Mouse (Mus musculus) forebrain, embryonic 12.5 days (tissue): ENCODE results near the gene Gramd1b. TPM values are rescaled to one million over a fixed set of nuclear protein-coding genes. Genes with fewer than 3 reads are reported as not detected.

Experiments used
- ATAC-seq: fragments of 200-750 bp; cut with Nextera tagmentation; 2 replicates; pipeline ENCODE4 v1.8.0; 2017; ENCODE audit warnings: moderate TSS enrichment; ENCODE audit not compliant: low FRiP score
- H3K27ac ChIP-seq: fragments of 300-500 bp; sonication (generic); 2 replicates; pipeline ENCODE4 v1.5.1; 2016; ENCODE audit warnings: mild to moderate bottlenecking
- H3K27me3 ChIP-seq: fragments of 300-500 bp; sonication (generic); 2 replicates; pipeline ENCODE4 v1.6.1; 2016; ENCODE audit warnings: mild to moderate bottlenecking
- H3K36me3 ChIP-seq: fragments of 300-500 bp; sonication (generic); replicated peaks from 2 replicates; pipeline ENCODE4 v1.6.1; 2016; ENCODE audit warnings: mild to moderate bottlenecking
- H3K4me1 ChIP-seq: fragments of 300-500 bp; sonication (generic); 2 replicates; pipeline ENCODE4 v1.6.1; 2016
- H3K4me2 ChIP-seq: fragments of 300-500 bp; sonication (generic); 2 replicates; pipeline ENCODE4 v1.6.1; 2016; ENCODE audit warnings: mild to moderate bottlenecking, moderate library complexity
- H3K4me3 ChIP-seq: fragments of 300-500 bp; sonication (generic); replicated peaks from 2 replicates; pipeline ENCODE4 v1.5.1; 2016; ENCODE audit warnings: mild to moderate bottlenecking
- H3K9ac ChIP-seq: fragments of 300-500 bp; sonication (generic); 2 replicates; pipeline ENCODE4 v1.6.1; 2016; ENCODE audit warnings: mild to moderate bottlenecking
- H3K9me3 ChIP-seq: fragments of 300-500 bp; sonication (generic); 2 replicates; pipeline ENCODE4 v1.6.1; 2016
- WGBS: fragments of 180-500 bp; shearing (Covaris S2); methylation state at CpG from one replicate; pipeline ENCODE4 v1.1.7; 2016; 5-methylcytosine and 5-hydroxymethylcytosine counted together
- polyA plus RNA-seq: library from polyadenylated mRNA; unstranded; fragments of >200 nt; fragmentation: Nextera tagmentation; extraction: Ambion mirVana; gene quantifications from 2 replicates; pipeline ENCODE4 v1.2.1, GENCODE M21; 2016

The Gramd1b gene
- polyA plus RNA-seq, 1 experiment from 2014 or later, result 4.6 TPM

DNA sequence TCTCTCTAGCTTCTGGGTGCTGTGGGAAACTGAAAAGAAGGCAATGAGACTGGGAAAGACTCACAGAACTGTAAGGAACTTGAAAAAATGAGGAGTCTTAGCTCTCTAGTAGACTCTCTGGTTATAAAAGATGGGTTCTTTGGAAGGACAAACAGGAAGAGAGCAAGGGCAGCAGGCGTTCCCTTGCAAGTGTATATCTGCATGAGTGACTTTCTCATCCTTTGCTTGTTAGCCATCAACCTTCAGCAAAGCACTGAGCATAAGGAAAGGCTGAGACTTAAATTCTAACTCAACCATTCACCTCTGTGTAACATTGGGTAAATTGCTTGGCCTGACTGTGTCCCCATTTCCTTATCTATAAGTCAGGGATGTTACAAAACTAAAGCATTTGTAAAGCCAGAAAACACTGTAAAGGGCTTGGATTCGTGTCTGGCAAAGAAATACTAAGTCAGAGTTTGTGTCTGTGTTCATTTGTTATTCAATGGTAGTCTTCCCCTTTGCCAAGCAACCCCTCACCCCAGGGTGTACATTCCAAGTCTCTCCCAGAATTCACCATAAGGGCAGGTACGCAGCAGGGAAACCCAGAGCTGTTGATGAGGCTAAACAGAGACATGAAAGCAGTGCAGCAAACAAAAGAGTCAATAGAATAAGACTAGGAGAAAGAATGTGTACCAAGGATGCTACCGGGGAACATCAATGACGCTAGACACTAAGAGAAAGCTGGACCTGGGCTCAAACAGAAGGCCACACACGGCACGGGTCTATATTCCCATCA, 133.5 kb downstream of the Gramd1b start:
- H3K4me2 ChIP-seq, result no peak overlapping the region
- H3K9ac ChIP-seq, result no peak overlapping the region
- WGBS, result 60% methylated on average over 7 of the region's 7 CpGs
- H3K4me3 ChIP-seq, result no peak overlapping the region
- H3K27me3 ChIP-seq, result no peaks in the 10 kb centered on the region
- no peaks in the 10 kb centered on the region for H3K9me3 ChIP-seq
- peaks cover 8% of the 10 kb centered on the region for H3K4me1 ChIP-seq
- no peaks in the 10 kb centered on the region for H3K36me3 ChIP-seq
- ATAC-seq, result 0 out of 2 replicates have a peak, but pooled peaks have one; percentile 18
- no peak overlapping the region for H3K27ac ChIP-seq

DNA sequence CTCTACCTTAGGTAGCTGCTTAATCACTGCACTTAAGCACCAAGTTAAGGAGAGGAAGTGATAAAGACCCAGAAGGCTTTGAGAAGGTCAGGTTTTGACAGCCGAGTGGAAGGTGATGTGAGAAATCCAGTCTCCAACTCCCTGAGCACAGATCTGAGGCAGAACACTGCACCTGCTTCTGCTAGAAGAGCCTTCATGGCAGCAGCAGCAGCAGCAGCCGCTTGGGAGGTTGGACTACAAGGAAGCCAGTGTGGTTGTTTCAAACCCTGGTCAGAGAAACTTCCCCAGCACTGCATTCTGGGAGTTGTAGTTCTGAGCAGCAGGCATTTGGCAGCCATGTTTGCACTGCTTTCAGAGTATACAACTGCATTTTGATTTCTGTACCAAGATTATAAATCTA, 134.1 kb downstream of the Gramd1b start:
- peaks cover 14% of the 10 kb centered on the region for H3K4me1 ChIP-seq
- no peak overlapping the region for H3K27ac ChIP-seq
- H3K4me3 ChIP-seq, result peak overlapping the region; percentile 19
- 23% methylated on average over 2 of the region's 2 CpGs for WGBS
- H3K27me3 ChIP-seq, result no peaks in the 10 kb centered on the region
- ATAC-seq, result peak; percentile 80
- H3K9ac ChIP-seq, result peak overlapping the region; percentile 25; the same call in 1 of the 2 replicates
- no peaks in the 10 kb centered on the region for H3K9me3 ChIP-seq
- no peaks in the 10 kb centered on the region for H3K36me3 ChIP-seq
- peak overlapping the region; percentile 37 for H3K4me2 ChIP-seq

DNA sequence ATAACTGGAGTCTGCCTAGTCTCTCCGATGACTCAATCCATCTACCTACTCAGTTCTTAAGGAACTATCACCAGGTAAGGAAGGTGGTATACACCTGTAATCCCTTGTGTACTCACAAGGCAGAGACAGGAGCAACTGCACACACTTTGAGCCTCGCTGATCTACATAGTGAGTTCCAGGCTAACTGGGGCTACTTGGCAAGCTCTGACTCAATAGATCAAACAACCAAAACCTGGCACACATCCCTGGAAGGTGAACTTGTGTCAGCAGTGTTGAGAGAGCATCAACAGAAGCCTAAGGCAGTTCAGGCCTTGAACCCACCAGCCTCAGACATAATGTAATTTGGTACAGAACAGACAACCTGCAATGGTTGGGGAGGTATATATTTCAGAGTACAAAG, 135.0 kb downstream of the Gramd1b start:
- WGBS, result 92% methylated on average over 2 of the region's 2 CpGs
- Histone ChIP-seq H3K9me3 (no peaks in the 10 kb centered on the region), H3K27ac (no peak overlapping the region), H3K27me3 (no peaks in the 10 kb centered on the region), H3K4me1 (peaks cover 22% of the 10 kb centered on the region), H3K4me3 (no peak overlapping the region), H3K4me2 (no peak overlapping the region), H3K36me3 (no peaks in the 10 kb centered on the region), H3K9ac (no peak overlapping the region)
- no peak for ATAC-seq

DNA sequence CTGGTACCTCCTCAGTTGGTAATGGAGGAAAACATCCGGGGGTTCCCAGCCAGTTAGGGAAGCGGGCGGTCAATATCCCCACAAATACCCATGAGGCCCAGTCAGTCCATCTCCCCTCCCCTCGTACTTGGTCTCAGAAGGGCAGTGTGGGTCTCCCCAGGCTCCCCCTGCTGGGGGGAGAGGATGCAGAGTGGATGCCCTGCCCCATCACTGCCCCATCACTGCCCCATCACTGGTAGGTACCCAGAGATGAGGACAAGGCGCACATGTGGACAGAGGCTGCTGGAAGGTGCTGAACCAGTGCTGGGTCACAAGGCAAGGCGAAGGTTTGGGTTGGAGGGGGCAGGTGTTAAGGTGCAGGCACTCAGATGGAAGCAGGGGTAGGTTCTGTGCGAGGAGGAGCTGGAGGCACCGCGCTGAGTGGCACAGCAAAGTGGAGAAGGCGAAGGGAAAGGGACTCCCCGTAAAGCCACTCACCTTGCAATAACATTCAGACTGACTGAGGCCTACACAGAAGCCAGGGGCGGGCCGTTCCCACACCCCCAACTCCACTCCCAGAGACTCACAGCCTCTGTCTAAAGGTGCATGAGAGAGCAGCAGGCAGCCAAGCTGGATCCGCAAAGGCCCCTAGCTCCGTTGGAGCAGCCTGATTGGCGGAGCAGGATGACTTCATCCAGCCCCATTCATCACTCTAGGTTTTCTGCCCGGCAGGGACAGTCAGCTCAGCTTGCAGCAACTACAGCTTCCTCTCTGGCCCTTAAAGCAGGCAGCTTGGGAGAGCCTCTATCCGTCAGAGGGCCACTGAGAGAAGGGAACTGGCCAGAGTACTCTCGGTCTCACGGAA, 139.1 kb downstream of the Gramd1b start:
- H3K27ac ChIP-seq, result peak overlapping the region; percentile 85
- peaks cover 27% of the 10 kb centered on the region for H3K4me1 ChIP-seq
- H3K27me3 ChIP-seq, result no peaks in the 10 kb centered on the region
- peak overlapping the region; percentile 22 for H3K4me3 ChIP-seq
- no peaks in the 10 kb centered on the region for H3K9me3 ChIP-seq
- ATAC-seq, result peak; percentile 93
- H3K4me2 ChIP-seq, result peak overlapping the region; percentile 52
- H3K36me3 ChIP-seq, result no peaks in the 10 kb centered on the region
- H3K9ac ChIP-seq, result peak overlapping the region; percentile 49
- 14% methylated on average over 20 of the region's 20 CpGs for WGBS

DNA sequence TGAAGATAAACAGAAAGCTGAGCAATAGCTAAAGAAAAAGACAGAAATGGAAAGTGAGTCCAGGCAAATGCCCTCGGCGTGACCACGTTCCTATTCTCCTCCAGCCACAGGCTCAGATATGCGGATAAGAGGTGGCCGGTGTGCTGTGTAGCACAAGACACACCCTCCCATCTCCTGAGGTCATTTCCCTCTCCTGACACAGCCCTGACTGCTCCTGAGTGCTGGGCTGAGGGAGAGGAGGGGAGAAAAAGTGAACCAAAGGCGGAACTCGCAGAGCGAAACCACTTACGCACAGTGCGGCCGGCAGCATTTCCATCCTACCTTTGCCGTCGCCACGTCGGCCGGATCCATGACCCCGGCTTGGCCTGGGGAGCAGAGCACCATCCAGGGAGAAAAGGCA, 139.8 kb downstream of the Gramd1b start:
- peaks cover 24% of the 10 kb centered on the region for H3K4me1 ChIP-seq
- H3K27me3 ChIP-seq, result no peaks in the 10 kb centered on the region
- no peaks in the 10 kb centered on the region for H3K36me3 ChIP-seq
- H3K4me2 ChIP-seq, result peak overlapping the region; percentile 52
- 68% methylated on average over 17 of the region's 17 CpGs for WGBS
- peak overlapping the region; percentile 49; the same call in 1 of the 2 replicates for H3K9ac ChIP-seq
- no peaks in the 10 kb centered on the region for H3K9me3 ChIP-seq
- peak; percentile 15; the same call in 1 of the 2 replicates for ATAC-seq
- no peak overlapping the region; the same call in 1 of the 2 replicates for H3K4me3 ChIP-seq
- H3K27ac ChIP-seq, result peak overlapping the region; percentile 85; the same call in 1 of the 2 replicates

DNA sequence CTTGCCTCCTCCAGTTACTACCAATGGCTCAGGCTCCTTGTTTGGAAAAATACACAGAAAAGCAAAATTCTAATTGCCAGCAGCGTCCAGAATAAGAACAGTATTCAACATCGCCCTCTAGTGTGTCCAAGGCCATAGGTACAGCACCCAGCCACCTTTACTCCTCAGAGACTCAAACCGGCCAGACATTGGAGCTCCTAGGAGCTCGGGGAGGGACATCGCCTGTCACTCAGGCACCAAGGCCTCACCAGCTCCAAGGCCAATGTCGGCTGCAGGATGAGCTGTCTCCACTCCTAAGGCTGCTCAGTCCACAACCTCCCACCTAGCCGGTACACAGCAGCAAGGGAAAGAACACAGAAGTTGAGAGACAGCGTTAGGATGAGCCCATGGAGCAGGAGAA, 140.3 kb downstream of the Gramd1b start:
- WGBS, result 38% methylated on average over 8 of the region's 8 CpGs
- Histone ChIP-seq H3K36me3 (no peaks in the 10 kb centered on the region), H3K9me3 (no peaks in the 10 kb centered on the region), H3K4me3 (no peak overlapping the region), H3K9ac (no peak overlapping the region), H3K27me3 (no peaks in the 10 kb centered on the region), H3K4me1 (peaks cover 24% of the 10 kb centered on the region), H3K27ac (no peak overlapping the region), H3K4me2 (peak overlapping the region; percentile 52)
- ATAC-seq, result 0 out of 2 replicates have a peak, but pooled peaks have one; percentile 32

DNA sequence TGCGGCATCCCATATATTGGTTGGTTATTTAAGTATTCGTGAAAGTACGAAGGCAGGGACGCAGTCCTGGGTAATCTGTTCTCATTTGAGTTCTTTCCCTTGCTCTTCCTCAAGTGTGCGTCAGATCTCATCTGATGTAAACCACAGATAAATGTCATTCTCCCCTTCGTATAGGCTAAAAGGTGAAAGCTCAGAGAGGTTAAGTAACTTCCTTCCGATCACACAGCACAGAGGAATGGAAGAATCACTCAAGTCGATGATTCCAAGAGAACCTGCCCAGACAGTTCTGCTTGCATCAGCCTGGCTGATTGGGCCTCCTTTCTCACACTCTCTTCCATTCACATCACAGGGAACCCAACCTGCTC, 140.8 kb downstream of the Gramd1b start:
- H3K4me3 ChIP-seq, result no peak overlapping the region
- WGBS, result 94% methylated on average over 8 of the region's 8 CpGs

DNA sequence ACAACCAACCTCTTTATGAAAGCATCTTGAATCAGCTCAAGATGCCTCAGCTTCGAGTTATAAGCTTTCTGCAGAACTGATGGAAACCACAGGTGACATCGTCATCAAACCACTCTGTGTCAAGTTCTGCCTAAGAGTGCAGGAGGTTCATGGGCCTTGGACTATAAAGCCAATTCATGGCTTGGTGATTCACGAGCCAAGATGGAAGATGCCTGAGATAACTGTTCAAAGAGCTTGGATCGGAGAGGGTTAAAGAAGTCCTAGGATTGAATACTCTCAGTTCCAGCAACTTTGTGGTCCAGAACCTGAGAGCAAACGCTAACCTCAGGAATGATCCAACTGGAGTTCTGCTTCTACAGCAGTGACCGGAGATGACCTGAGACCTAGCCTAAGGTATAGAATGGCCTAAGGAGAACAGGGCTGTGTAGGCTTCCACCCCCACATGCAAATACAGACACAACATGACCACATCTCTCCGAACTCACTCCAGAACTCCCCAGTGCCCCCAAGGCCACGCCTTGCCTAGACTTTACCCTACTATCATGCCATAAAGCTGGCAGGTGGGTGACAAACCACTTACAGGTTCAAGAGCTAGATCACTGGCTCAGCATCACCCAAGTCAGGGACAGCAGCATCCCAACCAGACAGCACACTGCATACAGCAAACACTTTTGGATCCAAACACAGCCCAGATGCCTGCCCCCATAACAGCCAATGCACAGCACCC, 141.4 kb downstream of the Gramd1b start:
- no peak overlapping the region for H3K4me2 ChIP-seq

More for the DNA sequence above, 140.8 kb downstream of the Gramd1b start:
- Histone ChIP-seq H3K9ac (no peak overlapping the region), H3K36me3 (no peaks in the 10 kb centered on the region), H3K27ac (no peak overlapping the region), H3K27me3 (no peaks in the 10 kb centered on the region), H3K4me2 (no peak overlapping the region), H3K9me3 (no peaks in the 10 kb centered on the region), H3K4me1 (peaks cover 24% of the 10 kb centered on the region)
- no peak for ATAC-seq

DNA sequence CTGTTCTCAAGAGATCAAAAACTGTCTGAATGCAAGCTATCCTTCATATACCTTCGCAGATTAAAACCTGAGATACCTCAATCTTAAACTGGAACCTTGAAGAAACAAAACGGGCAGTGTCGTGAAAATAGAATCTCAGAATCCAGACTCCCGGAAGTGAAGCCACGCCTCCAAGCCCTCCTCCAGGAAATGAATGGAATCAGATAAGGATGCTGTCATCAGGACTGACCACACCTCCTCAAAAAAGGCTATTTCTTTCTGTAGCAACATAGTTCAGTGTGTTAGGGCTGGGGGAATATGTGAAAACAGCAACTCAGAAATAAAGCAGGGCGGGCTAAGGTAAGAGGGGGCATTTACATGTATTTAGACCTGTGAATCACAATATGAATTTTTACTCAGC, 142.0 kb downstream of the Gramd1b start:
- no peaks in the 10 kb centered on the region for H3K36me3 ChIP-seq
- no peak overlapping the region for H3K4me3 ChIP-seq
- peaks cover 24% of the 10 kb centered on the region for H3K4me1 ChIP-seq
- ATAC-seq, result no peak
- H3K9me3 ChIP-seq, result no peaks in the 10 kb centered on the region
- no peak overlapping the region for H3K4me2 ChIP-seq
- no peaks in the 10 kb centered on the region for H3K27me3 ChIP-seq
- no peak overlapping the region for H3K9ac ChIP-seq
- WGBS, result 86% methylated on average over 6 of the region's 6 CpGs
- H3K27ac ChIP-seq, result no peak overlapping the region

More for the DNA sequence above, 141.4 kb downstream of the Gramd1b start:
- Histone ChIP-seq H3K36me3 (no peaks in the 10 kb centered on the region), H3K4me1 (peaks cover 24% of the 10 kb centered on the region), H3K27me3 (no peaks in the 10 kb centered on the region), H3K4me3 (no peak overlapping the region), H3K9ac (no peak overlapping the region), H3K27ac (no peak overlapping the region), H3K9me3 (no peaks in the 10 kb centered on the region)
- 90% methylated on average over 8 of the region's 8 CpGs for WGBS
- ATAC-seq, result no peak

DNA sequence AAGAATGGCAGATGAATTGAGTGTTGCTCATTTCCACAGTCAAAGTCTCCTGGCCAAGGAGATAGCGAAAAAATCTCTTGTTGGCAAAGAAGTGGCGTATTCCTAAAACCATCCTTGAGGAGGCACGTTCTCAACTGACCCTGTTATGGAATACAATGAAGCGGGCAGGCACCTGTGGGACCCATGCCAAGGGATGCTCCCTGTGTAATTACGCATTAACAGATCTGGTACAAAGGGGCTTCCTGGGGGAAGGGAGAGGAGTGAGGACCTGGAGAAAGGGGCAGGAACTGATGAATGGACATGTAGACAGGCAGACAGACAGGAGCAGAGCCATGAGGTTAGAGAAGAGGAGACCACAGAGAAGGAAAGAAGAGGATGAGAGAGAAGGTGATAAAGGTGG, 146.4 kb downstream of the Gramd1b start:
- Histone ChIP-seq H3K27me3 (no peaks in the 10 kb centered on the region), H3K9ac (no peak overlapping the region), H3K4me2 (no peak overlapping the region), H3K4me1 (peaks cover 7% of the 10 kb centered on the region), H3K4me3 (no peak overlapping the region), H3K36me3 (no peaks in the 10 kb centered on the region), H3K9me3 (no peaks in the 10 kb centered on the region), H3K27ac (no peak overlapping the region)
- no peak for ATAC-seq
- WGBS, result 92% methylated on average over 5 of the region's 5 CpGs

DNA sequence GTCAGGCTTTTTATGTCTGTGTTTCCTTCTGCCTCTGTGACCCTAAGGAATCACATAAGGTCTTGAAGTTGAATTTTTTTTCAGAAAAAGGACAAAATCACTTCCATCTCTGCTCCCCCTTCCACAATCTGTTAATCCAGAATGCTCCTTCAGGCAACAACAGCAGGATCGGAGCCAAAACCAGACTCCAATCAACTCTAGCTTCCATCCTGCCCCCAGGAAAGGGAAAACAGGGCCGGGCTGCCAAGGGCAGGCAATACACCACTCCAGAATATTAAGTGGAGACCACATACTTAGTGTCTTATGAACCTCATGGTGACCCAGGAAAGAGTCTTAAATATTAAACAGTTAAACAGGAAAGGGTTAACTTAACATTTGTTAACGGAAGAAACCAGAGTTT, 148.7 kb downstream of the Gramd1b start:
- no peak for ATAC-seq
- Histone ChIP-seq H3K4me2 (no peak overlapping the region), H3K4me3 (no peak overlapping the region), H3K9ac (no peak overlapping the region), H3K36me3 (no peaks in the 10 kb centered on the region), H3K9me3 (no peaks in the 10 kb centered on the region), H3K27ac (no peak overlapping the region), H3K27me3 (no peaks in the 10 kb centered on the region), H3K4me1 (peaks cover 7% of the 10 kb centered on the region)
- 82% methylated on average over 3 of the region's 3 CpGs for WGBS
